Mouse (Mus musculus) stomach, postnatal 0 days (tissue): ENCODE results near the gene Irf2bpl. TPM values are rescaled to one million over a fixed set of nuclear protein-coding genes. Genes with fewer than 3 reads are reported as not detected.
A peak's percentile ranks its signal among the peaks of the same experiment; 100 is the strongest.

ENCODE experiments used
- ATAC-seq: fragments of 200-750 bp; cut with Nextera tagmentation; 2 replicates; pipeline ENCODE4 v1.8.0; 2017; ENCODE audit not compliant: low FRiP score, low TSS enrichment
- DNase-seq: peaks from one replicate; pipeline ENCODE4 v3.0.0-alpha.2; 2016; ENCODE audit warnings: low spot score
- H3K27ac ChIP-seq: fragments of 300-500 bp; sonication (generic); replicated peaks from 2 replicates; pipeline ENCODE4 v1.5.1; 2014; ENCODE audit warnings: mild to moderate bottlenecking, control low read depth
- H3K27me3 ChIP-seq: fragments of 300-500 bp; sonication (generic); 2 replicates; pipeline ENCODE4 v1.6.1; 2014; ENCODE audit warnings: low read length; ENCODE audit not compliant: control insufficient read depth, insufficient read depth
- H3K36me3 ChIP-seq: fragments of 300-500 bp; sonication (generic); 2 replicates; pipeline ENCODE4 v1.6.1; 2014; ENCODE audit warnings: low read length, mixed read lengths; ENCODE audit not compliant: control insufficient read depth, insufficient read depth
- H3K4me1 ChIP-seq: fragments of 300-500 bp; sonication (generic); replicated peaks from 2 replicates; pipeline ENCODE4 v1.6.1; 2014; ENCODE audit warnings: antibody characterized with exemption; ENCODE audit not compliant: control insufficient read depth, insufficient read depth
- H3K4me2 ChIP-seq: fragments of 300-500 bp; sonication (generic); replicated peaks from 2 replicates; pipeline ENCODE4 v1.6.1; 2014; ENCODE audit warnings: low read depth, mild to moderate bottlenecking, control low read depth, moderate library complexity
- H3K4me3 ChIP-seq: fragments of 300-500 bp; sonication (generic); 2 replicates; pipeline ENCODE4 v1.5.1; 2014; ENCODE audit warnings: low read depth, low read length, control low read depth
- H3K9ac ChIP-seq: fragments of 300-500 bp; sonication (generic); 2 replicates; pipeline ENCODE4 v1.6.1; 2014; ENCODE audit warnings: mild to moderate bottlenecking, low read length, control low read depth, mixed read lengths
- H3K9me3 ChIP-seq: fragments of 300-500 bp; sonication (generic); 2 replicates; pipeline ENCODE4 v1.6.1; 2016; ENCODE audit warnings: low read length; ENCODE audit not compliant: control insufficient read depth
- CTCF ChIP-seq: IDR thresholded peaks from 2 replicates; pipeline ENCODE4 v1.5.1; 2016; ENCODE audit warnings: antibody characterized with exemption, low read depth, mild to moderate bottlenecking, moderate library complexity
- EP300 ChIP-seq: optimal IDR thresholded peaks from 2 replicates; pipeline ENCODE3; 2016; ENCODE audit warnings: antibody characterized with exemption
- WGBS: fragments of 180-500 bp; shearing (Covaris S2); extraction: QIAGEN DNeasy Blood & Tissue Kit; methylation state at CpG from one replicate; pipeline ENCODE4 v1.1.7; 2014; 5-methylcytosine and 5-hydroxymethylcytosine counted together
- polyA plus RNA-seq: library from polyadenylated mRNA; unstranded; fragments of >200 nt; fragmentation: Nextera tagmentation; extraction: Ambion mirVana; gene quantifications from 2 replicates; pipeline ENCODE4 v1.2.1, GENCODE M21; 2015

The Irf2bpl gene
- polyA plus RNA-seq, 1 experiment from 2014 or later = 19.1 TPM

DNA sequence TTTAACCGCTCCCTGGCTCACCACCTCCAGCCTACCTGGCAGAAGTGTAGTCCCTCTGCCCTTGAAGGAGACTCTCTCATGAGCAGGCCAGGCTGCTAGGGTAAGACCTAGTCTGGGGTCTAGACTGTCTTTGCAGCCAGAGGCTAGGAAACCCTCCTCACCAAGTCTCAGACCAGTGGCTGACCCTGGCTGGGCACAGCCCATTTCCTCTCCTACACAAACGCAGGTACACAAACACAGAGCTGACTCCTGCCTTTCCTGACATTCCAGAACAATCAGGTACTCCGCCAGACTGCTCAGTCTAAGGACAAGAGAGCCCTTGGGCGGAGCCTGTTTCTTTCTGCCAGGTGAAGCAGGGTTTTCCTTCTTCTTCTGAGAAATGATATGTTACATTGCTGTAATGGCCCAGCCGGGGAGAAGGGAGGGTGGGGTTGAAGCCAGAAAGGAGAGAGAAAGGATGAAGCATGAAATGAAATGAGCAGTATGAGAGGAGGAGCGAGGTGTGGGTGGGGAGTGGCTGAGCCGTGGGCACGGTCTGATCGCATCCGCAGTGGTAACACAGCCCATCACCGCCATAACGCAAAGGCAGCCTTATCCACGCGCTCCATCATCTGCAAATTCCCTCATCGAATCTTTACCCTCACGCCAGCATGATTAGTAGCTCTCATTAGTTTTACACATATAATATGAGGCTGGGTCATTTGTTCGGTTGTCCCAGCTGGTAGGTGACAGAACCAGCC, 34.6 kb upstream of the Irf2bpl start:
- peak overlapping the region; percentile 65; the same call in 1 of the 2 replicates for H3K27ac ChIP-seq
- H3K9ac ChIP-seq = no peak overlapping the region; the same call in 1 of the 2 replicates
- peak; percentile 57 for DNase-seq
- peak; percentile 64 for ATAC-seq
- H3K36me3 ChIP-seq = no peaks in the 10 kb centered on the region
- H3K4me3 ChIP-seq = no peak overlapping the region
- H3K4me1 ChIP-seq = peaks cover 2% of the 10 kb centered on the region; the same call in 1 of the 2 replicates
- WGBS = 55% methylated on average over 17 of the region's 17 CpGs
- no peak for TF ChIP-seq EP300
- TF ChIP-seq CTCF = no peak
- H3K9me3 ChIP-seq = no peaks in the 10 kb centered on the region
- H3K4me2 ChIP-seq = no peak overlapping the region
- H3K27me3 ChIP-seq = no peaks in the 10 kb centered on the region

DNA sequence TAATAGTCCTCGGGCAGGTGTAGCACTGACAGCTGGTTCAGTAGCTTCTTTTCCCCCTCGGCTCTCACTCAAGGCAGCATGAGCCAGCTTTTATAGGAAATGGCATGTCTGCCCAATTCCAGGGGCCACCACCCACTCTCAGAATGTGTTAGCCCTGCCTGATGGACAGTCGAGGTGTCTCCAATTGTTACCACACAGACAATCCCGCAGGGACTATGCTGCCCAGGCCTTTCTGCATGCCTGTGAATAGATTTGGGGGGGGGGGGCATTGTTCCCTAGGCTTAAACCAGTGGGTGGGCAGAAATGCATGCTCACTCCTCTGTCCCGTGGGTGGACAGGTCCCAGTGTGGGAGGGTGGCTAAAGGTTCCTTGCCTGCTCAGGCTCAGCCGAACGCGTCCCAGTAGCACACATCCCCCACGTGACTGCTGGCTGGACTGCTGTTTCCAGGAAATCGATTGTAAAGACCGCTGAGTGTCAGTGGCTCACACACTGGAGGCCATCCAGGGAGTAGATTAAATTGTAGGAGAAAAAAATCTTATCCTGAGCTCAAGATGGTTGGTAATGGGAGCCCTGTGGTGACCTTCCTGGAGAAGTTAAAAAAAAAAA, 33.9 kb upstream of the Irf2bpl start:
- Histone ChIP-seq H3K9ac (no peak overlapping the region; the same call in 1 of the 2 replicates), H3K36me3 (no peaks in the 10 kb centered on the region), H3K4me1 (peaks cover 2% of the 10 kb centered on the region; the same call in 1 of the 2 replicates), H3K4me2 (no peak overlapping the region), H3K4me3 (no peak overlapping the region), H3K27ac (peak overlapping the region; percentile 65; the same call in 1 of the 2 replicates), H3K9me3 (no peaks in the 10 kb centered on the region), H3K27me3 (no peaks in the 10 kb centered on the region)
- TF ChIP-seq EP300 = no peak
- no peak for TF ChIP-seq CTCF
- DNase-seq = peak; percentile 63
- 19% methylated on average over 11 of the region's 11 CpGs for WGBS
- peak; percentile 48; the same call in 1 of the 2 replicates for ATAC-seq

DNA sequence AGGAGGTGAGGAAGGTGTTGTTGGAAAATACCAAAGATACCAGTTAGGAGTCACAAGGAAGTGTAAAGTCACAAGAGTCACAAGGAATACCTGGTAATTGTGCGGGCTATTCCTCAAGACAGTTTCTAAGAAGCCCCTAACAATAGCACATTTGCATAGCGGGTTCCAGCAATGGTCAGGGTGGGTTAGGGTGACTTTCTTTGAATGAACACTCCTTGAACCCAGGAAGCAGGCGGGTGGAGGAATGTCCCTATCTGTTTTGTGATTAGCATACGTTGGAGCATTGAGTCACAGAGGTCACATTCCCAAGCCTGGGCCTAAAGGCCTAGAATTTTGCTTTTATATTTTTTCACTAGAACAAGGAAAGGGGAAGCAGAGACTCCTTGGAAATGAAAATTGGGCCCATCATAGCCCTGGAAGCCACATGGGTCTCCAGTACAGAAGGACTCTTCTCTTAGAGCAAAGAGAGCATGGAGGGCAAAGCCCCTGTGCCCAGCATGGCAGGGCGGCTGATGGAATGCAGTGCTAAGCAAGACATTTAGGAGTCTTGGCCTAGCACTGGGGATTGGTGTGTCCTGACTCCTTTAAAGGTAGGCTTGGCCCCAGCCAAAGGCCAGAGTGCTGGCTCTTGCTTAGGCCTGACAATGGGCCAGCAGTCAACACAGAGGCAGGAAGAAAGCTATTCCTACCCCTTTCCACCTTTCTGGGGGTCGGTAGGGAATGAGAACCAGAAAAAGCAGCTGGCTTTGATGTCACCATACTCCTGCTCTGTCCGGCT, 32.4 kb upstream of the Irf2bpl start:
- Histone ChIP-seq H3K9ac (no peak overlapping the region), H3K9me3 (no peaks in the 10 kb centered on the region), H3K4me3 (no peak overlapping the region), H3K4me1 (peaks cover 2% of the 10 kb centered on the region; the same call in 1 of the 2 replicates), H3K4me2 (no peak overlapping the region), H3K36me3 (no peaks in the 10 kb centered on the region), H3K27me3 (no peaks in the 10 kb centered on the region), H3K27ac (no peak overlapping the region)
- no peak for ATAC-seq
- 75% methylated on average over 7 of the region's 7 CpGs for WGBS
- no peak for DNase-seq
- TF ChIP-seq EP300 = no peak
- no peak for TF ChIP-seq CTCF

DNA sequence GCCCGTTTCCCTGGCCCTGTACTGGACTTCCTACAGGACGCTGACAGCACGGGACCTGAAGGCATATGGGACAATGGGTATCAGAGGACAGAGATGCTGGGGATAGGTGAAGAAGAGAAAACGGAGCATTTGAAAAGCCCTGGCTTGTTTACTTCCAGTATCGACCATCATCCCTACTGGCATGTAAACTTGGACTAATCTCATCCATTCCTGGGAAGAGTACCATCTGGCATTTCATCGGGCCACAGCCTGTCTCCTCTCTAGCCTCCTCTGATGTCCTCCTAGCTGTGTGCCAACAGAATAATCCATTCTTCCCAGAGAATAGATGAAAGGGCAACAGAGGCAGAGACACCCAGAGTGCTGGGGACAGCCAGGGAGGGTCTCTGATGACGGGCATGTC, 31.0 kb upstream of the Irf2bpl start:
- Histone ChIP-seq H3K9ac (no peak overlapping the region; the same call in 1 of the 2 replicates), H3K4me3 (no peak overlapping the region), H3K36me3 (no peaks in the 10 kb centered on the region), H3K4me2 (no peak overlapping the region), H3K4me1 (peaks cover 2% of the 10 kb centered on the region; the same call in 1 of the 2 replicates), H3K9me3 (no peaks in the 10 kb centered on the region), H3K27ac (no peak overlapping the region), H3K27me3 (no peaks in the 10 kb centered on the region)
- DNase-seq (no peak), ATAC-seq (no peak)
- 64% methylated on average over 7 of the region's 7 CpGs for WGBS
- no peak for TF ChIP-seq EP300

DNA sequence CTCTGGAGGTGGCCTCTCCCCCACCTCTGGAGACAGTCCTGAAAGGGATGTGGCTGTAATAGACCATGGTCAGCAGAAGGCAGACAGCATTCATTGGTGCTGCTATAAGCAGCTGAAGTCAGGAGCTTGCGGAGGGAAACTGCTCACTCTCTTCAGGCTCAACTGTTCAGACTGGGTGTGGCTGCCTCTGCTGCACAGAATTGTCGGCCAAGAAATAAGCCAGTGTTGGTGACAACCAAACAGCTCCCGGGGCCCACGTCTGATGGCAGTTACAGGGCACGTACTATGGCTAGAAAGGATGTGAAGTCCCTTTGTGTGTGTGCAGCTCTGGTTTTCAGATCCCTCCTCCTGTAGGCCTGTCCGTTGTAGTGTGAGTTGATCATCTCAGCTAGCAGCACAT, 30.2 kb upstream of the Irf2bpl start:
- ATAC-seq (no peak), DNase-seq (no peak)
- 30% methylated on average over 6 of the region's 6 CpGs for WGBS
- Histone ChIP-seq H3K27ac (peak overlapping the region; percentile 25; the same call in 1 of the 2 replicates), H3K9me3 (no peaks in the 10 kb centered on the region), H3K4me2 (no peak overlapping the region), H3K4me3 (no peak overlapping the region), H3K9ac (no peak overlapping the region), H3K4me1 (peaks cover 2% of the 10 kb centered on the region; the same call in 1 of the 2 replicates), H3K36me3 (no peaks in the 10 kb centered on the region), H3K27me3 (no peaks in the 10 kb centered on the region)
- TF ChIP-seq CTCF (no peak), EP300 (no peak)
